Mouse (Mus musculus) midbrain, embryonic 11.5 days (tissue): ENCODE data around the gene Ddx23. TPM values are rescaled to one million over a fixed set of nuclear protein-coding genes. Genes with fewer than 3 reads are reported as not detected.

ENCODE experiments used
- ATAC-seq: fragments of 200-750 bp; cut with Nextera tagmentation; 2 replicates; pipeline ENCODE4 v1.8.0; 2017; ENCODE audit warnings: moderate TSS enrichment, moderate library complexity; ENCODE audit not compliant: low FRiP score
- DNase-seq: peaks from one replicate; pipeline ENCODE4 v3.0.0; 2015; ENCODE audit warnings: low spot score; ENCODE audit errors: missing footprints
- H3K27ac ChIP-seq: fragments of 300-500 bp; sonication (generic); 2 replicates; pipeline ENCODE4 v1.5.1; 2014; ENCODE audit warnings: low read depth, low read length
- H3K27me3 ChIP-seq: fragments of 300-500 bp; sonication (generic); 2 replicates; pipeline ENCODE4 v1.6.1; 2014; ENCODE audit warnings: mild to moderate bottlenecking, low read length, moderate library complexity, mixed read lengths; ENCODE audit not compliant: control insufficient read depth, insufficient read depth
- H3K36me3 ChIP-seq: fragments of 300-500 bp; sonication (generic); 2 replicates; pipeline ENCODE4 v1.6.1; 2014; ENCODE audit warnings: mild to moderate bottlenecking, low read length, moderate library complexity, mixed read lengths; ENCODE audit not compliant: control insufficient read depth, insufficient read depth
- H3K4me1 ChIP-seq: fragments of 300-500 bp; sonication (generic); 2 replicates; pipeline ENCODE4 v1.6.1; 2014; ENCODE audit warnings: low read length; ENCODE audit not compliant: control insufficient read depth, insufficient read depth
- H3K4me2 ChIP-seq: fragments of 300-500 bp; sonication (generic); 2 replicates; pipeline ENCODE4 v1.6.1; 2014; ENCODE audit warnings: mild to moderate bottlenecking, moderate library complexity
- H3K4me3 ChIP-seq: fragments of 300-500 bp; sonication (generic); 2 replicates; pipeline ENCODE4 v1.5.1; 2014; ENCODE audit warnings: low read depth, low read length
- H3K9ac ChIP-seq: fragments of 300-500 bp; sonication (generic); 2 replicates; pipeline ENCODE4 v1.6.1; 2014; ENCODE audit warnings: low read length
- H3K9me3 ChIP-seq: fragments of 300-500 bp; sonication (generic); 2 replicates; pipeline ENCODE4 v1.6.1; 2016; ENCODE audit warnings: low read length; ENCODE audit not compliant: control insufficient read depth
- WGBS: fragments of 180-500 bp; shearing (Covaris S2); extraction: QIAGEN DNeasy Blood & Tissue Kit; methylation state at CpG from one replicate; pipeline ENCODE4 v1.1.7; 2014; 5-methylcytosine and 5-hydroxymethylcytosine counted together
- polyA plus RNA-seq: library from polyadenylated mRNA; unstranded; fragments of >200 nt; fragmentation: Nextera tagmentation; extraction: Ambion mirVana; gene quantifications from 2 replicates; pipeline ENCODE4 v1.2.1, GENCODE M21; 2014

Gene Ddx23
- polyA plus RNA-seq, 1 experiment from 2014 or later, result 24.9 TPM

GRCm38 (mm10) chr15:98656982-98657751, 5.5 kb downstream of the Ddx23 start:
- H3K27ac ChIP-seq, result no peak overlapping the region
- H3K4me3 ChIP-seq, result no peak overlapping the region
- H3K4me2 ChIP-seq, result no peak overlapping the region
- H3K9me3 ChIP-seq, result no peaks in the 10 kb centered on the region
- WGBS, result 85% methylated on average over 15 of the region's 15 CpGs
- DNase-seq (no peak), ATAC-seq (no peak)
- no peaks in the 10 kb centered on the region for H3K27me3 ChIP-seq
- H3K36me3 ChIP-seq, result peaks cover 47% of the 10 kb centered on the region
- no peak overlapping the region for H3K9ac ChIP-seq
- H3K4me1 ChIP-seq, result peaks cover 2% of the 10 kb centered on the region

GRCm38 (mm10) chr15:98652174-98652573, 10.5 kb downstream of the Ddx23 start:
- no peak overlapping the region for H3K4me3 ChIP-seq
- peaks cover 66% of the 10 kb centered on the region for H3K36me3 ChIP-seq
- no peak overlapping the region for H3K4me2 ChIP-seq
- no peak overlapping the region for H3K27ac ChIP-seq
- ATAC-seq (no peak), DNase-seq (no peak)
- H3K4me1 ChIP-seq, result no peaks in the 10 kb centered on the region
- no peaks in the 10 kb centered on the region for H3K27me3 ChIP-seq
- H3K9ac ChIP-seq, result no peak overlapping the region
- 95% methylated on average over 8 of the region's 8 CpGs for WGBS
- no peaks in the 10 kb centered on the region for H3K9me3 ChIP-seq

GRCm38 (mm10) chr15:98651431-98651830, 11.3 kb downstream of the Ddx23 start:
- Histone ChIP-seq H3K27me3 (no peaks in the 10 kb centered on the region), H3K9me3 (no peaks in the 10 kb centered on the region), H3K36me3 (peaks cover 68% of the 10 kb centered on the region), H3K4me3 (no peak overlapping the region), H3K4me1 (no peaks in the 10 kb centered on the region), H3K27ac (no peak overlapping the region), H3K9ac (no peak overlapping the region), H3K4me2 (no peak overlapping the region)
- ATAC-seq (no peak), DNase-seq (no peak)
- 94% methylated on average over 15 of the region's 15 CpGs for WGBS

- H3K27me3 ChIP-seq, result no peaks in the 10 kb centered on the region
- no peaks in the 10 kb centered on the region for H3K9me3 ChIP-seq
- DNase-seq (no peak), ATAC-seq (no peak)
- H3K9ac ChIP-seq, result no peak overlapping the region
- no peaks in the 10 kb centered on the region for H3K4me1 ChIP-seq
- H3K36me3 ChIP-seq, result peaks cover 72% of the 10 kb centered on the region
- H3K4me3 ChIP-seq, result no peak overlapping the region
- 96% methylated on average over 3 of the region's 3 CpGs for WGBS
- H3K4me2 ChIP-seq, result no peak overlapping the region
- H3K27ac ChIP-seq, result no peak overlapping the region
Measured at GRCm38 (mm10) chr15:98648071-98648470, 14.6 kb downstream of the Ddx23 start.

GRCm38 (mm10) chr15:98647308-98647707, 15.4 kb downstream of the Ddx23 start:
- H3K4me3 ChIP-seq, result no peak overlapping the region
- WGBS, result 94% methylated on average over 10 of the region's 10 CpGs
- H3K4me1 ChIP-seq, result no peaks in the 10 kb centered on the region
- H3K9me3 ChIP-seq, result no peaks in the 10 kb centered on the region
- H3K36me3 ChIP-seq, result peaks cover 69% of the 10 kb centered on the region
- H3K27me3 ChIP-seq, result no peaks in the 10 kb centered on the region
- no peak overlapping the region for H3K4me2 ChIP-seq
- H3K27ac ChIP-seq, result no peak overlapping the region
- no peak for DNase-seq
- ATAC-seq, result no peak
- H3K9ac ChIP-seq, result no peak overlapping the region

GRCm38 (mm10) chr15:98646737-98647136, 16.0 kb downstream of the Ddx23 start:
- no peak overlapping the region for H3K9ac ChIP-seq

GRCm38 (mm10) chr15:98645057-98646026, 17.4 kb downstream of the Ddx23 start:
- 93% methylated on average over 24 of the region's 24 CpGs for WGBS
- Histone ChIP-seq H3K9ac (no peak overlapping the region), H3K27ac (no peak overlapping the region), H3K4me3 (no peak overlapping the region), H3K27me3 (no peaks in the 10 kb centered on the region), H3K9me3 (no peaks in the 10 kb centered on the region), H3K4me2 (no peak overlapping the region), H3K36me3 (peaks cover 63% of the 10 kb centered on the region), H3K4me1 (no peaks in the 10 kb centered on the region)
- ATAC-seq (no peak), DNase-seq (no peak)

More at GRCm38 (mm10) chr15:98646737-98647136, 16.0 kb downstream of the Ddx23 start:
- peaks cover 65% of the 10 kb centered on the region for H3K36me3 ChIP-seq
- H3K4me1 ChIP-seq, result no peaks in the 10 kb centered on the region
- no peaks in the 10 kb centered on the region for H3K9me3 ChIP-seq
- no peak for DNase-seq
- no peak for ATAC-seq
- no peaks in the 10 kb centered on the region for H3K27me3 ChIP-seq
- no peak overlapping the region for H3K4me2 ChIP-seq
- H3K27ac ChIP-seq, result no peak overlapping the region
- WGBS, result 85% methylated on average over 8 of the region's 8 CpGs
- H3K4me3 ChIP-seq, result no peak overlapping the region

GRCm38 (mm10) chr15:98644406-98644805, 18.3 kb downstream of the Ddx23 start:
- Histone ChIP-seq H3K4me1 (no peaks in the 10 kb centered on the region), H3K27ac (no peak overlapping the region), H3K36me3 (peaks cover 61% of the 10 kb centered on the region), H3K4me2 (no peak overlapping the region), H3K4me3 (no peak overlapping the region), H3K27me3 (no peaks in the 10 kb centered on the region), H3K9ac (no peak overlapping the region), H3K9me3 (no peaks in the 10 kb centered on the region)
- 88% methylated on average over 12 of the region's 12 CpGs for WGBS
- no peak for ATAC-seq
- no peak for DNase-seq

- no peak for DNase-seq
- H3K9me3 ChIP-seq, result no peaks in the 10 kb centered on the region
- no peak for ATAC-seq
- H3K36me3 ChIP-seq, result peaks cover 28% of the 10 kb centered on the region
- H3K4me2 ChIP-seq, result no peak overlapping the region
- H3K4me3 ChIP-seq, result no peak overlapping the region
- 38% methylated on average over 8 of the region's 8 CpGs for WGBS
- no peak overlapping the region for H3K27ac ChIP-seq
- no peaks in the 10 kb centered on the region for H3K27me3 ChIP-seq
- no peak overlapping the region for H3K9ac ChIP-seq
- H3K4me1 ChIP-seq, result peaks cover 13% of the 10 kb centered on the region
Measured at GRCm38 (mm10) chr15:98640157-98640556, 22.5 kb downstream of the Ddx23 start.
